Mouse (Mus musculus) small intestine, adult 2 months (tissue): ENCODE data around the gene Aqp11. TPM values are rescaled to one million over a fixed set of nuclear protein-coding genes. Genes with fewer than 3 reads are reported as not detected.

Experiments
- H3K27ac ChIP-seq: fragments of 200-500 bp; 2 replicates; pipeline ENCODE4 v1.5.1; 2012; ENCODE audit warnings: low read depth, low read length, control low read depth, inconsistent platforms; ENCODE audit not compliant: insufficient read depth
- H3K27me3 ChIP-seq: fragments of 200-500 bp; 2 replicates; pipeline ENCODE4 v1.6.1; 2012; ENCODE audit warnings: mild to moderate bottlenecking, moderate library complexity, low read length, inconsistent platforms; ENCODE audit not compliant: control insufficient read depth, insufficient read depth
- H3K36me3 ChIP-seq: fragments of 200-500 bp; 2 replicates; pipeline ENCODE4 v1.6.1; 2012; ENCODE audit warnings: mild to moderate bottlenecking, low read length, control low read depth, inconsistent platforms; ENCODE audit not compliant: control insufficient read depth, insufficient read depth
- H3K4me1 ChIP-seq: fragments of 200-500 bp; 2 replicates; pipeline ENCODE4 v1.6.1; 2012; ENCODE audit warnings: low read length, inconsistent platforms, mixed read lengths; ENCODE audit not compliant: control insufficient read depth, insufficient read depth, insufficient read length
- H3K4me3 ChIP-seq: fragments of 200-500 bp; 2 replicates; pipeline ENCODE4 v1.5.1; 2012; ENCODE audit warnings: low read depth, mild to moderate bottlenecking, control low read depth, inconsistent platforms, low read length, moderate library complexity
- CTCF ChIP-seq: fragments of 200-500 bp; IDR thresholded peaks from 2 replicates; pipeline ENCODE4 v1.5.1; 2012; ENCODE audit warnings: low read depth, mild to moderate bottlenecking, control low read depth, inconsistent platforms, low read length, moderate library complexity, mixed read lengths; ENCODE audit not compliant: insufficient replicate concordance, insufficient read length; ENCODE audit errors: extremely low read depth
- POLR2A ChIP-seq: fragments of 200-500 bp; IDR thresholded peaks from 2 replicates; pipeline ENCODE4 v1.6.1; 2012; ENCODE audit warnings: low read depth, mild to moderate bottlenecking, control low read depth, inconsistent platforms, low read length, moderate library complexity
- WGBS: fragments of 180-500 bp; shearing (Covaris S2); methylation state at CpG from one replicate; pipeline ENCODE4 v1.1.7; 2018; 5-methylcytosine and 5-hydroxymethylcytosine counted together
- polyA plus RNA-seq: library from polyadenylated mRNA; depleted of rRNA; stranded (reverse); fragments of >200 nt; gene quantifications from 2 replicates; pipeline ENCODE4 v1.2.3, GENCODE M21; 2012

Gene Aqp11
- polyA plus RNA-seq, 1 experiment: 88.3 TPM

DNA sequence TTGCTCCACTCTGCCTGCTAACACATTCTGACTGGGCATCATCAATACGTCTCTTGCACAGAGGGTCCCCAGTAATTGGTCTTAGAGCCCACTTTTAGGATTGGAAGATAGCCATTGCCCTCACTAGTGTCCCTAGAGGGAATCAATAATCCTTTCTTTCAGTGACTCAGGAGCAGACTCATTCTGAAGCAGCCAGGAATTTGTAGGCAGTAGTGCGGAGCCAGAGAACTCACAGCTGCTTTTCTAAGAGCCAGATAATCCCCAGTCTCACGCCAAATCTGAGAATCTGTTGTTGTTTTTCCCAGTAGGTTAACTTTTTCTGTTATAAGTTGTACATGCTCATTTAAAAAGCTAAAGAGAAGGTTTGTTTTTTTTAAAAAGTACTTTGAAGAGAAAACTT lies 37.3 kb upstream of the Aqp11 start:
- H3K27ac ChIP-seq: no peak overlapping the region

GRCm38 (mm10) chr7:97770841-97771620 lies 32.9 kb upstream of the Aqp11 start:
- H3K27me3 ChIP-seq: no peaks in the 10 kb centered on the region
- H3K4me1 ChIP-seq: peaks cover 17% of the 10 kb centered on the region; the same call in 1 of the 2 replicates
- TF ChIP-seq CTCF: no peak
- no peak for TF ChIP-seq POLR2A
- WGBS: 62% methylated on average over 6 of the region's 6 CpGs
- H3K27ac ChIP-seq: no peak overlapping the region
- H3K36me3 ChIP-seq: no peaks in the 10 kb centered on the region
- H3K4me3 ChIP-seq: no peak overlapping the region

More for the DNA sequence above, 37.3 kb upstream of the Aqp11 start:
- TF ChIP-seq CTCF (no peak), POLR2A (no peak)
- WGBS: 80% methylated on average over 3 of the region's 3 CpGs
- no peak overlapping the region for H3K4me3 ChIP-seq
- H3K36me3 ChIP-seq: no peaks in the 10 kb centered on the region
- no peaks in the 10 kb centered on the region for H3K27me3 ChIP-seq
- peaks cover 10% of the 10 kb centered on the region; the same call in 1 of the 2 replicates for H3K4me1 ChIP-seq

DNA sequence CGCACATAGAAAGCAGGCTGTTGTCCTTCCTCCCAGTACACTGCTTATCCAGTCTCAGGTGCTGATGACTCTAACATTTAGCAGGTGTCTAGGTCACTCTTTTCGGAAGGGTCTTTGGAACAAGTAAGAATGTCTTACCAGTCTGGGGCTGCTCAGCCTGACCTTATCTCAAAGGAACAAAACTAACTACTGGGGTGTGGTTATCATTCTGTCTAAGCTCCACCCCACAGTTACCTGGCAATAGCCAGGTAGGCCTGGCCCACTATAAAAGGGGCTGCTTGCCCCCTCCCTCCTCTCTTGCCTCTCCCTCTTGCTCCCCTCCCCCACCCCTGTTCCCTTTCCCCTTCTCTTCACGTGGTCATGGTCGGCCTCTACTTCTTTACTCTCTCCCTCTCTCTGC lies 30.9 kb upstream of the Aqp11 start:
- Histone ChIP-seq H3K4me1 (peaks cover 26% of the 10 kb centered on the region; the same call in 1 of the 2 replicates), H3K27ac (no peak overlapping the region), H3K4me3 (no peak overlapping the region), H3K36me3 (no peaks in the 10 kb centered on the region), H3K27me3 (no peaks in the 10 kb centered on the region)
- TF ChIP-seq CTCF (no peak), POLR2A (no peak)
- 37% methylated on average over 4 of the region's 4 CpGs for WGBS

DNA sequence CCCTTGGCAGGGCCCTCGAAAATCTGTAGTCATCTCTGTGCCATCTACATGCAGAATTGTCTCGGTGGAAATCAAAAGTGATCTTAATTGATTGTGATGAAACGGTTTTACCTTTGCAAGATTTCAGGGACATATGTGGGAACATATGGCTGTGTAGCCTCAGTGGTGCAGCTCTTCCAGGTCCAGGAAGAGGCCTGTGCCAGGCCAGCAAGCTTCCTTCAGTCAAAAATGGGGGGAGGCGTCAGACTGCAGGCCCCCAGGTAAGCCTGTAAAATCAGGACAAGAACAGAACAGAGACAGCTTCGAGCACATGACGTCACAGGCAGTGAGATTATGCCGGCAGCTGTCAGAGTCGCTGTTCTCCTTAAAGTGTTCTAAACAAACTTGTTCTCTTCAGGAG lies 29.8 kb upstream of the Aqp11 start:
- Histone ChIP-seq H3K4me3 (no peak overlapping the region), H3K36me3 (no peaks in the 10 kb centered on the region), H3K27ac (no peak overlapping the region), H3K27me3 (no peaks in the 10 kb centered on the region), H3K4me1 (peaks cover 23% of the 10 kb centered on the region; the same call in 1 of the 2 replicates)
- WGBS: 67% methylated on average over 8 of the region's 8 CpGs
- no peak for TF ChIP-seq POLR2A
- no peak for TF ChIP-seq CTCF

GRCm38 (mm10) chr7:97766406-97767166 lies 28.5 kb upstream of the Aqp11 start:
- peak overlapping the region; percentile 97 for H3K27ac ChIP-seq
- H3K4me3 ChIP-seq: no peak overlapping the region
- no peak for TF ChIP-seq CTCF
- TF ChIP-seq POLR2A: peak; percentile 46; the same call in 1 of the 2 replicates
- 39% methylated on average over 9 of the region's 9 CpGs for WGBS
- H3K4me1 ChIP-seq: peaks cover 22% of the 10 kb centered on the region; the same call in 1 of the 2 replicates
- H3K36me3 ChIP-seq: no peaks in the 10 kb centered on the region
- no peaks in the 10 kb centered on the region for H3K27me3 ChIP-seq

DNA sequence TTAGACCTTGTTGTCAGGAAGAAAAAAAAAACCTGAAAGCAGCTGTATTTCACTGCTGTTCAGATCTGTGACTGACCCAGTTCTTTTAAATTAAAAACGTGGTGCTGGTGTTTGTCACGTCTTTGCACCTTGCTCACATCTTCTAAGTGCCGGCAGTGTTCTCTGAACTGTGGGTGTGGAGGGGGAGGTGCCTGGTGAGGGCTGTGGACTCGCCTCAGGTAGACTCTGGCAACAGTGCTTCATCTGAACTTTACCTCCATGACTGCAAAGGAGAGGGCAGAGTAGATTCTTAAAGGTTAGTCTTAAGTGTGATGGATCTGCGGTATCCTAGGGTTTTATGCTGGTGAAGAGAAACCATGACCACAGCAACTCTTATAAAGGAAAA lies 27.9 kb upstream of the Aqp11 start:
- 32% methylated on average over 5 of the region's 5 CpGs for WGBS
- Histone ChIP-seq H3K36me3 (no peaks in the 10 kb centered on the region), H3K4me1 (peaks cover 22% of the 10 kb centered on the region; the same call in 1 of the 2 replicates), H3K27me3 (no peaks in the 10 kb centered on the region), H3K4me3 (no peak overlapping the region), H3K27ac (peak overlapping the region; percentile 97)
- TF ChIP-seq POLR2A (no peak), CTCF (no peak)

DNA sequence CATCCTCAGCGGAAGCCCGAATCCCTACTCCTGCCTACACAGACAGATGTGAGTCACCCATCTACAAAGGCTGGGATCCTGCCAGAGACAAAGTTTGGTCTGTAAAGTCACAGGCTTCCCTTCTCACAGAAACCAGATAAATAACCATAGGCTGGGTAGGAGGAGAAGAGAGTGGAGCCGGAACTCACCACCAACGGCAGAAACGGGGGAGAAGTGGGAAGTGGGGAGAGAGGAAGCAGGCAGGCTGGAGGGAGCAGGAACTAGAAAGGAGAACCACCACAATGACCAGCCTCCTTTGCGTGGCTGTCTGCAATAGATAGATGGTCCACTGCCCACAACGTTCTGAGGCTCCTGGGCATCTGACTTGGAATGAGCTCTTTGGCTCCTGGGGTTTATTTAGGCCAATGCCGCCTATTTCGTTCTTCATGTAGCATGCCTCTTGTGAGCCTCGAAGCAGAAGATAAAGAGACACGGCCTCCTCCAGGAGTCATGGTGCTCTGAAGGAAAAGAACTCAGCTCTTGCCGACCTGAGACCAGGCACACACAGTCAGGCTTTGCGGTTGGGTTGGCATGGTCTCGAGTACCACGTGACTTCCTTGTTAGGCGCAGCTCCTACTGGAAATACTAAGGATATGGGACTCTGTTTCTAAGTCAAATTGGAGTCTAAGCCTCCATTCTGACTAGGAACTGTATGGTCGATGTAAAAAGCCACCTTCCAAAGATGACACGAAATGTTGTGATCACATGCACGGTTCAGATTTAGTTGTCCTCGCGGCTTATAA lies 27.3 kb upstream of the Aqp11 start:
- H3K4me1 ChIP-seq: peaks cover 22% of the 10 kb centered on the region; the same call in 1 of the 2 replicates
- WGBS: 69% methylated on average over 21 of the region's 21 CpGs
- no peaks in the 10 kb centered on the region for H3K36me3 ChIP-seq
- H3K4me3 ChIP-seq: no peak overlapping the region
- no peaks in the 10 kb centered on the region for H3K27me3 ChIP-seq
- no peak for TF ChIP-seq CTCF
- no peak for TF ChIP-seq POLR2A
- H3K27ac ChIP-seq: 0 out of 2 replicates have a peak overlapping the region, but pooled peaks have one; percentile 9
